Mouse (Mus musculus) spleen, adult 2 months (tissue): ENCODE results near the gene Dglucy. TPM values are rescaled to one million over a fixed set of nuclear protein-coding genes. Genes with fewer than 3 reads are reported as not detected.

Experiments used
- DNase-seq, 2 experiments: peaks; one replicate each; pipeline versions ENCODE4 v3.0.0 to v3.0.0-alpha.2; 2012 to 2021; ENCODE audit warnings: low spot score in 2 of 2, low read depth in 1 of 2
- H3K27ac ChIP-seq: fragments of 200-500 bp; 2 replicates; pipeline ENCODE4 v1.5.1; 2012; ENCODE audit warnings: low read length, inconsistent platforms; ENCODE audit not compliant: insufficient read depth
- H3K27me3 ChIP-seq: fragments of 200-500 bp; 2 replicates; pipeline ENCODE4 v1.6.1; 2012; ENCODE audit warnings: mild to moderate bottlenecking, moderate library complexity, low read length, inconsistent platforms; ENCODE audit not compliant: control insufficient read depth, insufficient read depth
- H3K36me3 ChIP-seq: fragments of 200-500 bp; 2 replicates; pipeline ENCODE4 v1.6.1; 2012; ENCODE audit warnings: mild to moderate bottlenecking, low read length, inconsistent platforms; ENCODE audit not compliant: control insufficient read depth, insufficient read depth
- H3K4me1 ChIP-seq: fragments of 200-500 bp; 2 replicates; pipeline ENCODE4 v1.6.1; 2011; ENCODE audit warnings: inconsistent platforms; ENCODE audit not compliant: control insufficient read depth, insufficient read depth, insufficient read length
- H3K4me3 ChIP-seq: fragments of 200-500 bp; 2 replicates; pipeline ENCODE4 v1.5.1; 2011; ENCODE audit warnings: mild to moderate bottlenecking, inconsistent platforms; ENCODE audit not compliant: insufficient read depth, insufficient read length; ENCODE audit errors: extremely low read depth
- CTCF ChIP-seq: fragments of 200-500 bp; IDR thresholded peaks from 2 replicates; pipeline ENCODE4 v1.5.1; 2011; ENCODE audit warnings: mild to moderate bottlenecking, inconsistent platforms; ENCODE audit not compliant: insufficient read depth, insufficient read length, insufficient replicate concordance; ENCODE audit errors: extremely low read depth
- POLR2A ChIP-seq: fragments of 200-500 bp; IDR thresholded peaks from 2 replicates; pipeline ENCODE4 v1.6.1; 2011; ENCODE audit warnings: low read depth, low read length, inconsistent platforms
- WGBS: fragments of 180-500 bp; shearing (Covaris S2); methylation state at CpG from one replicate; pipeline ENCODE4 v1.1.7; 2018; 5-methylcytosine and 5-hydroxymethylcytosine counted together
- polyA plus RNA-seq: library from polyadenylated mRNA; depleted of rRNA; stranded (reverse); fragments of >200 nt; gene quantifications from 2 replicates; pipeline ENCODE4 v1.2.3, GENCODE M21; 2012

Gene Dglucy
- polyA plus RNA-seq, 1 experiment = 5.2 TPM

DNA sequence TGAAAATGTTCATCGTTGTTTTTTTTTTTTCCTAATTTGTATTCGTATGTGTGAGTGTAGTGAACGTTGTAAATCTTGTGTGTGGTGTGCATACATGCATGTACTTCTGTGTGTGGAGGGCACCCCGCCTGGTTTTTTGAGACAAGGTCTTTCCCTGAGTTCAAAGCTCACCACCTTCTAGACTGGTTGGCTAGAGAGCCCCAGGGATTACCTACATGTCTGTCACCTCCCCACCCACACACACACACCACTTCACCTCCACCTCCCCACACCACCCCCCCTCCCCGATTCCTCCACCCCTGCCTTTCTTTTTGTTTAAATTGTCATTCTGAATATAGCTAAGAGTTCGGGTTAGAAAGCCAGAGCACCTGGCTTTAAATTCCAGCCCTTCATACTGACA, 122.0 kb downstream of the Dglucy start:
- WGBS = 69% methylated on average over 6 of the region's 6 CpGs
- Histone ChIP-seq H3K27me3 (peaks cover 2% of the 10 kb centered on the region; the same call in 1 of the 2 replicates), H3K27ac (peak overlapping the region; percentile 12; the same call in 1 of the 2 replicates), H3K4me1 (peaks cover 9% of the 10 kb centered on the region; the same call in 1 of the 2 replicates), H3K4me3 (no peak overlapping the region), H3K36me3 (no peaks in the 10 kb centered on the region)
- no peak for TF ChIP-seq CTCF
- no peak for TF ChIP-seq POLR2A
- DNase-seq = no peak

DNA sequence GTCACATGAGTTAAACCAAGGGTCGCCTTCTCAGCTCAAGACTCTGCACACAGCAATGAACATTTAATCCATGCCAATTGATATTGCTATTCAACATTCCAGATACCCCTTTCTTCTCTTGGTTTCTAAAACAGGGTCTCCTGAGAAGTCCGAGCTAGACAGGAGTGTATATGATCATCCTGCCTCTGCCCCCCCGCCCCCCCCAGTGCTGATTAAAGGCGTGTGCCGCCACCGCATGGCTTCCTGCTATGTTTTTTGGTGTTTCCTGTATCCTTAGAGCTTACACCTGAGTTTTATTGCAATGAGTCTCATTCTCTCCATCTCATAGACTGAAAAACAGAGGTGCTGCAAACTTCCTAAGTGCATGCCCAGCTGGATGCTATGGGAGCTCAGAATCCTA, 122.5 kb downstream of the Dglucy start:
- 52% methylated on average over 6 of the region's 6 CpGs for WGBS
- peak overlapping the region; percentile 29; the same call in 1 of the 2 replicates for H3K27ac ChIP-seq
- no peak overlapping the region for H3K4me3 ChIP-seq
- DNase-seq = no peak
- H3K27me3 ChIP-seq = peaks cover 2% of the 10 kb centered on the region; the same call in 1 of the 2 replicates
- TF ChIP-seq POLR2A (no peak), CTCF (no peak)
- no peaks in the 10 kb centered on the region for H3K36me3 ChIP-seq
- H3K4me1 ChIP-seq = peaks cover 11% of the 10 kb centered on the region; the same call in 1 of the 2 replicates

DNA sequence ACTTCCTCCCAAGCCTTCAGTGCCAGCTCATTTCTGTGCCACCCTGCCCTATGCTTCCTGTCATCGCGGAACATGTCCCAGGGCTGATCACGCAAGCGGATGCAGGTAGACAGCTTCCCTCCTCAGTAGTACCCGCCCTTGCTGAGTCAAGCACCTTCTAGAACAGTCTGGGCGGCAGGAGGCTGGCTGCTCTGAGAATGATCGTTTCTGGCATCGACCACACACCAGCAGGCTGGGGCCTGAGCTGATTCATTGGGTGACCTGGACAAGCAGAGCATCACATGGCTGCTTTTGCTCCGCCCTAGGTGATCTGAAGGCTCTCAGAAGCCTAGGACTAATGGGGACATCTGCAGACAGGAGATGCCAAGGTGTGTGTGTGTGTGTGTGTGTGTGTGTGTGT, 124.9 kb downstream of the Dglucy start:
- peaks cover 6% of the 10 kb centered on the region for H3K27me3 ChIP-seq
- peak overlapping the region; percentile 82 for H3K27ac ChIP-seq
- WGBS = 65% methylated on average over 9 of the region's 9 CpGs
- H3K4me3 ChIP-seq = no peak overlapping the region
- DNase-seq = peak; percentile 52 to 76
- TF ChIP-seq POLR2A (no peak), CTCF (no peak)
- peaks cover 23% of the 10 kb centered on the region for H3K4me1 ChIP-seq
- H3K36me3 ChIP-seq = no peaks in the 10 kb centered on the region

DNA sequence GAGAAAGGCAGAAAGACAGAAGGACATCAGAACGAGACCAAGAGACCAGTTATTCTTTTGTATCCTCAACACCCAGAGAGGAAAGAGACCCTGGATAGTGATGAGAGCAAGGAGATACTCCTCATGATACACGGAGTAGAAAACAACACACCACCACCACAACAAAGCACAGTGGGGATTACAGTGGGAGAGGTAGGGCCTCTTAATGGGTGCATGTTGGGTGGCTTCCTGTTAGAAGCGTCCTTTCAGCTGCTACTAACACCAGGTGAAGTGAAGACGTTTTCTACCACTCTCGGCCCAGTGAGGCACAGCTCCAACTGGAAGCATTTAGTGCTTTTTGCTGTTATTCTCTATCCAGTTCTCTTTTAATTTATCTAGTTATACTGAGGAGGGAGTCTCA, 128.0 kb downstream of the Dglucy start:
- H3K36me3 ChIP-seq = peaks cover 2% of the 10 kb centered on the region
- peaks cover 18% of the 10 kb centered on the region for H3K4me1 ChIP-seq
- no peak for DNase-seq
- no peak overlapping the region for H3K4me3 ChIP-seq
- TF ChIP-seq CTCF (no peak), POLR2A (no peak)
- H3K27me3 ChIP-seq = peaks cover 3% of the 10 kb centered on the region
- WGBS = 50% methylated on average over 5 of the region's 5 CpGs
- no peak overlapping the region for H3K27ac ChIP-seq

DNA sequence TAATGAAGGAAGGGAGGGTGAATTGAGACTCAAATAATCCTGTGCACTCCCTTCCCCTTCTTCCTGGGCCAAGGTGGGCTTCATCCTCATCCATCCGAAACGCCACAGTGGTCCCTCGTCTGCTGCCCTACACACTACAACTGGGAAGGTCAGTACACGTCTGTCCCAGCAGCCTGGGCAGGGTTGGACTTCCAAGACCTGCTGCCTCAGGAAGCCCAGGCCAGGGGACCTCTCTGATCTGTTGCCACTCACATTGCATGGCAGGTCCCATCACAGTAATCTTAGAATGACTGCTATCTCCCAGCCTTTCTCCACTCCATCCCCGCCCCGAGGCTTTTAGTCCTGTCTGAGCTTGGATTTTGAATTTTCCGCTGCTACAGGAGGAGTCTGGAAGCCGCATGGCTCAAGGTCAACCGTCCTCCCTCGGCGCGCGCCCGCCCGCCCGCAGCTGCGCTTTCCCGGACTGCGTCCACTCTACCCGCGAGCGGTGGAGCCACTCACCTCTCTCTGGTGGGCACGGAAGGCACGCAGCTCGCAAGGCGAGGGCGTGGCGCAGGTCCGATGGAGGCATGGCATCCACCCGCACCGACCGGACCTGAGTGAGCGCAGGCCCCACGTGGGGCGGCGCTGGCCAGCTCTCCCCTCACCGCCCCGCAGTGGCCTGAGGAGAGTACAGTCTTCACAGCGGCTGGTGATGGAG, 128.9 kb downstream of the Dglucy start, which contains the start of gene Gpr68:
Gene Gpr68 (minus strand): TSS at position 601 of the 700 bp plus-strand sequence.
- H3K4me3 ChIP-seq = no peak within 1 kb of the TSS
- 6% methylated on average over 39 of the region's 39 CpGs for WGBS
- H3K27me3 ChIP-seq = peaks cover 3% of the 10 kb centered on the region
- TF ChIP-seq CTCF (no peak), POLR2A (no peak)
- no peak within 1 kb of the TSS for H3K27ac ChIP-seq
- no peak for DNase-seq
- H3K4me1 ChIP-seq = peaks cover 18% of the 10 kb centered on the region
- peaks cover 8% of the 10 kb centered on the region for H3K36me3 ChIP-seq

DNA sequence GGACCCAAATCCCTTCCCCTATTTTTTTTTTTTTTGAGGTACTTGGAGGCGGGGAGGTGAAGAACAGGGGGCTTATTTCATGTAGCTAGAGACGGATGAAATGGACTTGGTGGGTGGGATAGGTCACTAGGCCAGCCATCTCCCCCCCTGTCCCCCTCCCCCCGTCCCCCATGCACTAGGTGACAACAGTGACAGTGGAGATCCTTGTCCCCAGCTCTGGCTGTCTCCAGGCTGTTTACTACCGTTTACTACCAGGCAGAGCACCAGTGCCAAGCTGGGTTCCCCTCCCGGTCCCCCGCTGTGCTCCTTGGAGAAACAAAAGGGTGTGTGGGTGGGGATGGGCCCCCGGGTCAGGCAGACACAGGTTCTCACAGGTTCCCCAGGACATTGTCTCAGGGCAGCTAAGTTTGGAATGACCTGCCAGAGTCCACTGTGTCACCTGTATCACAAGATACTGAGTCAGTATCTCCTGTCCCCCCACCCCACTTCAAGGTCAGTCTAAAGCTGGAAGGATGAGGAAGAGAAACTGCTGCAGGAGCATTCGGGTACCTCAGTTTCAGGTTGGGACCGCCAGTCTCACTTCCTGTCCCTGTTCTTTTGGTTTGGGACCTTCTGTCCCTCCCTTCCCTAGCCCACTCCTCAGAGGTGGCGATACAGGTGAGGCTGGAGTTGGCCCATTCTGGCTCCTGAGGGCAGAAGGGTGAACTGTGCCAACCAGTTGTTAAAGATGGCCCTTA, 129.6 kb downstream of the Dglucy start:
- Histone ChIP-seq H3K4me3 (no peak overlapping the region), H3K4me1 (peaks cover 18% of the 10 kb centered on the region), H3K27ac (no peak overlapping the region), H3K27me3 (peaks cover 3% of the 10 kb centered on the region), H3K36me3 (peaks cover 15% of the 10 kb centered on the region)
- no peak for DNase-seq
- 35% methylated on average over 10 of the region's 10 CpGs for WGBS
- TF ChIP-seq POLR2A (no peak), CTCF (no peak)

DNA sequence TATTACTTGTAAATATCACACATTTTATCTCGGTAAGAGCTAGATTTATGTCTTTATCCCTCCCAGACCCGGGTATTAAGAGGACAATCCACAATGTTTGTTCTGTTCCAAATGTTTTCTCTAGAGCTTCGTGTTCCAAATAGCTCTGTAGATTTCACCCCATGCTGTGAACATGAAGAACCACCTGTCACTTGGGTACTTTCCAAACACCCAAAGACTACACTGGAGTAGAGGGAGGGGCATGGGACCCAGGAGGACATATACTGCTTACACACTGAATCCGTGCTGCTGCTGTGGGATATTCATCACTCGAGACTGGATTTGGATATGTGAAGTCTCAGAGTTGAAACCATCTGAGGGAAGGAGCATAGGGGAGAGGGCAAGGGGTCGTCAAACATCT, 130.9 kb downstream of the Dglucy start:
- Histone ChIP-seq H3K27me3 (peaks cover 3% of the 10 kb centered on the region), H3K4me1 (peaks cover 16% of the 10 kb centered on the region), H3K4me3 (no peak overlapping the region), H3K27ac (no peak overlapping the region), H3K36me3 (peaks cover 23% of the 10 kb centered on the region)
- TF ChIP-seq POLR2A = no peak
- no peak for TF ChIP-seq CTCF
- DNase-seq = no peak
- 80% methylated on average over 6 of the region's 6 CpGs for WGBS
